In genomic region chr1:54585278-54585846, GRCm38 (mm10) we compare ENCODE assay signal across 10 mouse cellular contexts. TPM values are rescaled to one million over a fixed set of nuclear protein-coding genes. Genes with fewer than 3 reads are reported as not detected.
DNase-seq lines count a peak whose midpoint lies in the region; ATAC-seq and TF ChIP-seq lines count a peak whose summit lies in the region.
"Had no signal": no experiment of that assay in that cellular context is flagged by ENCODE, and none has a peak within 500 bp of the region (broad histone marks: within the 10 kb centered on the region; RNA-seq: fewer than 3 reads in every experiment).

No protein-coding gene starts in this region.

- H3K9ac ChIP-seq in hindbrain, embryonic 11.5 days (ENCODE audit: low read depth, low read length) = no peak overlapping the region
- H3K9ac ChIP-seq in forebrain, embryonic 14.5 days (ENCODE audit: low read length) = no peak overlapping the region
- no peak overlapping the region for H3K9ac ChIP-seq in heart, embryonic 12.5 days
- H3K9ac ChIP-seq: embryonic facial prominence, embryonic 15.5 days; limb, embryonic 12.5 days had no signal

- no peaks in the 10 kb centered on the region for H3K4me1 ChIP-seq in hindbrain, embryonic 11.5 days (replicated peaks; ENCODE audit: control insufficient read depth, insufficient read depth, low read length)
- H3K4me1 ChIP-seq in hindbrain, embryonic 10.5 days (replicated peaks) = peaks cover 13% of the 10 kb centered on the region
- H3K4me1 ChIP-seq in forebrain, embryonic 14.5 days (ENCODE audit: control insufficient read depth, insufficient read depth, low read length) = peaks cover 10% of the 10 kb centered on the region
- H3K4me1 ChIP-seq in spleen, adult 2 months (ENCODE audit: control insufficient read depth, insufficient read depth, insufficient read length) = peaks cover 12% of the 10 kb centered on the region
- H3K4me1 ChIP-seq in heart, embryonic 12.5 days (replicated peaks) = peaks cover 2% of the 10 kb centered on the region; the same call in 1 of the 2 replicates
- H3K4me1 ChIP-seq: embryonic facial prominence, embryonic 15.5 days had no signal

- 16% methylated on average over 9 of the region's 9 CpGs for WGBS in hindbrain, embryonic 11.5 days
- 20% methylated on average over 9 of the region's 9 CpGs for WGBS in hindbrain, embryonic 10.5 days
- WGBS in forebrain, embryonic 14.5 days = 3% methylated on average over 9 of the region's 9 CpGs
- 2% methylated on average over 9 of the region's 9 CpGs for WGBS in spleen, adult 2 months
- 44% methylated on average over 9 of the region's 9 CpGs for WGBS in heart, embryonic 12.5 days

- no peaks in the 10 kb centered on the region for H3K9me3 ChIP-seq in hindbrain, embryonic 11.5 days (ENCODE audit: control insufficient read depth, low read length)
- H3K9me3 ChIP-seq in hindbrain, embryonic 10.5 days = no peaks in the 10 kb centered on the region
- no peaks in the 10 kb centered on the region for H3K9me3 ChIP-seq in forebrain, embryonic 14.5 days (replicated peaks; ENCODE audit: control insufficient read depth, low read length)
- no peaks in the 10 kb centered on the region for H3K9me3 ChIP-seq in heart, embryonic 12.5 days (replicated peaks)
- H3K9me3 ChIP-seq: embryonic facial prominence, embryonic 15.5 days; limb, embryonic 12.5 days had no signal

- DNase-seq in hindbrain, embryonic 11.5 days (ENCODE audit: low spot score) = peak; percentile 14
- DNase-seq in hindbrain, embryonic 10.5 days (ENCODE audit: low spot score) = no peak
- peak; percentile 41 for DNase-seq in forebrain, embryonic 14.5 days (ENCODE audit: low spot score)
- peak; percentile 62 to 97 for DNase-seq in spleen, adult 2 months (ENCODE audit: low read depth in 1 of 2, low spot score in 2 of 2)
- no peak for DNase-seq in layer of hippocampus, adult 8-10 months (ENCODE audit: low spot score in 2 of 2)
- DNase-seq in cerebellum, postnatal 25 days = no peak

- no peak overlapping the region for H3K27ac ChIP-seq in hindbrain, embryonic 11.5 days (ENCODE audit: low read depth, low read length)
- H3K27ac ChIP-seq in hindbrain, embryonic 10.5 days = no peak overlapping the region
- 0 out of 2 replicates have a peak overlapping the region, but pooled peaks have one; percentile 11 for H3K27ac ChIP-seq in forebrain, embryonic 14.5 days (ENCODE audit: low read depth, low read length)
- H3K27ac ChIP-seq in spleen, adult 2 months (ENCODE audit: insufficient read depth, low read length) = peak overlapping the region; percentile 93
- no peak overlapping the region for H3K27ac ChIP-seq in heart, embryonic 12.5 days (ENCODE audit: poor library complexity, severe bottlenecking)
- H3K27ac ChIP-seq: embryonic facial prominence, embryonic 15.5 days; limb, embryonic 12.5 days had no signal

- ATAC-seq in hindbrain, embryonic 11.5 days (ENCODE audit: low FRiP score) = peak; percentile 60; the same call in 1 of the 2 replicates
- ATAC-seq in forebrain, embryonic 14.5 days = peak; percentile 61
- peak; percentile 95 for ATAC-seq in megakaryocyte, adult 5-6 weeks (ENCODE audit: poor library complexity, severe bottlenecking)
- no peak for ATAC-seq in heart, embryonic 12.5 days (ENCODE audit: insufficient number of reproducible peaks, low FRiP score)

- no peak; the same call in none of the 2 replicates for TF ChIP-seq POLR2A in spleen, adult 2 months (IDR thresholded peaks at IDR 0.05; ENCODE audit: low read depth, low read length)

- no peak for TF ChIP-seq CTCF in spleen, adult 2 months (IDR thresholded peaks at IDR 0.05; ENCODE audit: extremely low read depth, insufficient read depth, insufficient read length, insufficient replicate concordance)

- no peak overlapping the region for H3K4me3 ChIP-seq in hindbrain, embryonic 11.5 days (ENCODE audit: low read depth, low read length)
- no peak overlapping the region for H3K4me3 ChIP-seq in hindbrain, embryonic 10.5 days
- no peak overlapping the region for H3K4me3 ChIP-seq in forebrain, embryonic 14.5 days (ENCODE audit: low read depth, low read length)
- H3K4me3 ChIP-seq in spleen, adult 2 months (ENCODE audit: extremely low read depth, insufficient read depth, insufficient read length) = no peak overlapping the region
- H3K4me3 ChIP-seq in heart, embryonic 12.5 days = no peak overlapping the region
- H3K4me3 ChIP-seq: embryonic facial prominence, embryonic 15.5 days; limb, embryonic 12.5 days had no signal

- no peaks in the 10 kb centered on the region for H3K36me3 ChIP-seq in hindbrain, embryonic 11.5 days (ENCODE audit: control insufficient read depth, insufficient read depth, low read length)
- no peaks in the 10 kb centered on the region for H3K36me3 ChIP-seq in hindbrain, embryonic 10.5 days
- no peaks in the 10 kb centered on the region for H3K36me3 ChIP-seq in forebrain, embryonic 14.5 days (ENCODE audit: control insufficient read depth, insufficient read depth, low read length)
- no peaks in the 10 kb centered on the region for H3K36me3 ChIP-seq in spleen, adult 2 months (ENCODE audit: control insufficient read depth, insufficient read depth, low read length)
- no peaks in the 10 kb centered on the region for H3K36me3 ChIP-seq in heart, embryonic 12.5 days
- H3K36me3 ChIP-seq: embryonic facial prominence, embryonic 15.5 days; limb, embryonic 12.5 days had no signal

- no peak overlapping the region for H3K4me2 ChIP-seq in hindbrain, embryonic 11.5 days (replicated peaks; ENCODE audit: low read depth, low read length)
- peak overlapping the region; percentile 20; the same call in 1 of the 2 replicates for H3K4me2 ChIP-seq in forebrain, embryonic 14.5 days (ENCODE audit: low read length)
- no peak overlapping the region for H3K4me2 ChIP-seq in heart, embryonic 12.5 days
- H3K4me2 ChIP-seq: embryonic facial prominence, embryonic 15.5 days; limb, embryonic 12.5 days had no signal

- no peaks in the 10 kb centered on the region for H3K27me3 ChIP-seq in hindbrain, embryonic 11.5 days (ENCODE audit: control insufficient read depth, insufficient read depth, low read length)
- no peaks in the 10 kb centered on the region for H3K27me3 ChIP-seq in hindbrain, embryonic 10.5 days (ENCODE audit: insufficient read depth, poor library complexity, severe bottlenecking)
- no peaks in the 10 kb centered on the region for H3K27me3 ChIP-seq in forebrain, embryonic 14.5 days (replicated peaks; ENCODE audit: control insufficient read depth, insufficient read depth, low read length)
- H3K27me3 ChIP-seq in spleen, adult 2 months (ENCODE audit: control insufficient read depth, insufficient read depth, low read length) = no peaks in the 10 kb centered on the region
- H3K27me3 ChIP-seq in heart, embryonic 12.5 days (replicated peaks) = no peaks in the 10 kb centered on the region
- H3K27me3 ChIP-seq: embryonic facial prominence, embryonic 15.5 days; limb, embryonic 12.5 days had no signal

RNA-seq across cellular contexts. Expression of gene Pgap1, which starts 27.9 kb away (rescaled TPM):
- 13.7 and 26.1 TPM in 2 replicates for polyA plus RNA-seq in hindbrain, embryonic 11.5 days (2014; fragmentation: Nextera tagmentation; extraction: Ambion mirVana)
- polyA plus RNA-seq in hindbrain, embryonic 10.5 days (2016; fragmentation: Nextera tagmentation; extraction: Ambion mirVana) = 7.4 and 7.6 TPM in 2 replicates
- 33.3 and 48.9 TPM in 2 replicates for polyA plus RNA-seq in forebrain, embryonic 14.5 days (2014; fragmentation: Nextera tagmentation; extraction: Ambion mirVana)
- total RNA-seq in megakaryocyte, adult 5-6 weeks (2015) = 20.1 and 29.5 TPM in 2 replicates
- 15.7 and 16.8 TPM in 2 replicates for total RNA-seq in megakaryocyte, adult 5-6 weeks (2017)
- 2.7 and 3.1 TPM in 2 replicates for polyA plus RNA-seq in spleen, adult 2 months (2012; rRNA removed)
- total RNA-seq in layer of hippocampus, adult 8-10 months (2022) = 10 to 100 TPM; 20.2 to 28.0 (median 22.9) TPM
- polyA plus RNA-seq in heart, embryonic 12.5 days (2016; fragmentation: Nextera tagmentation; extraction: Ambion mirVana) = 5.8 TPM in 2 replicates

Comparison
In these comparisons a context has a peak if more than half of its experiments do, and no peak if none do; other contexts are left out.
1. DNase-seq: peak in hindbrain, embryonic 11.5 days (single experiment), forebrain, embryonic 14.5 days (single experiment) and spleen, adult 2 months (2 of 2); none in hindbrain, embryonic 10.5 days (single experiment), layer of hippocampus, adult 8-10 months (0 of 2) and cerebellum, postnatal 25 days (0 of 2).
2. H3K27ac ChIP-seq: peak in forebrain, embryonic 14.5 days (single experiment) and spleen, adult 2 months (single experiment); none in hindbrain, embryonic 11.5 days (single experiment), hindbrain, embryonic 10.5 days (single experiment) and heart, embryonic 12.5 days (single experiment).